Mouse (Mus musculus): ENCODE measurements around the gene Sult2a5.

The Sult2a5 gene

GRCm38 (mm10) chr7:13623667-13624066 lies at the start of gene Sult2a5:
Gene Sult2a5 (plus strand): TSS chr7:13623967.
- DNase-seq (ENCODE audit: low read depth, low spot score): no peak
